Mouse (Mus musculus) cerebellum, postnatal 25 days (tissue): ENCODE measurements at regions not wholly inside any gene's neighbourhood (a gene's known extent, or its start where the extent isn't known, plus 50 kb on each side); places are given as distances from the start of the nearest gene placed in this dataset.

Experiments used
- DNase-seq, 2 experiments: peaks; one replicate each; pipeline ENCODE4 v3.0.0; 2021; ENCODE audit warnings: mixed read lengths in 2 of 2

GRCm38 (mm10) chr2:116942321-116942791 lies 63.9 kb downstream of the Tmco5 start:
- DNase-seq: no peak

- no peak for DNase-seq
Measured at GRCm38 (mm10) chr2:116948538-116948937, 70.0 kb downstream of the Tmco5 start.

GRCm38 (mm10) chr2:116949741-116950140 lies 71.2 kb downstream of the Tmco5 start:
- DNase-seq: no peak

GRCm38 (mm10) chr2:116950154-116950553 lies 71.7 kb downstream of the Tmco5 start:
- no peak for DNase-seq

GRCm38 (mm10) chr2:116951481-116951880 lies 73.0 kb downstream of the Tmco5 start:
- DNase-seq: no peak

GRCm38 (mm10) chr2:116954280-116954679 lies 75.8 kb downstream of the Tmco5 start:
- DNase-seq: no peak

- DNase-seq: no peak
Measured at GRCm38 (mm10) chr2:116954896-116955295, 76.4 kb downstream of the Tmco5 start.

GRCm38 (mm10) chr2:116963116-116963873 lies 84.8 kb downstream of the Tmco5 start:
- DNase-seq: no peak

- no peak for DNase-seq
Measured at GRCm38 (mm10) chr2:116966266-116966665, 87.8 kb downstream of the Tmco5 start.

- DNase-seq: no peak
Measured at GRCm38 (mm10) chr2:116971666-116972613, 93.4 kb downstream of the Tmco5 start.

- no peak for DNase-seq
Measured at GRCm38 (mm10) chr2:116972614-116972985, 94.1 kb downstream of the Tmco5 start.

GRCm38 (mm10) chr2:116973441-116973840 lies 95.0 kb downstream of the Tmco5 start:
- DNase-seq: no peak

GRCm38 (mm10) chr2:116974152-116974551 lies 95.7 kb downstream of the Tmco5 start:
- no peak for DNase-seq

GRCm38 (mm10) chr2:116974569-116975060 lies 96.1 kb downstream of the Tmco5 start:
- no peak for DNase-seq

GRCm38 (mm10) chr2:116975091-116975600 lies 96.7 kb downstream of the Tmco5 start:
- DNase-seq: peak in 1 of 2 experiments; percentile 93

GRCm38 (mm10) chr2:116975601-116976431 lies 97.3 kb downstream of the Tmco5 start:
- DNase-seq: peak; percentile 90 to 92

GRCm38 (mm10) chr2:116976432-116976750 lies 97.9 kb downstream of the Tmco5 start:
- peak; percentile 19 to 34 for DNase-seq

GRCm38 (mm10) chr2:116976951-116977503 lies 98.5 kb downstream of the Tmco5 start:
- no peak for DNase-seq

- DNase-seq: no peak
Measured at GRCm38 (mm10) chr2:116977771-116978600, 99.5 kb downstream of the Tmco5 start.

- DNase-seq: no peak
Measured at GRCm38 (mm10) chr2:116978809-116979208, 100.3 kb downstream of the Tmco5 start.
